Mouse (Mus musculus) lung, postnatal 4 days (tissue): ENCODE measurements around the gene Zfp809.
"Not testable (repeated sequence)": the region's sequence is repeated elsewhere in the genome, so short reads cannot be mapped to it uniquely, and the experiment has no call there.

Source experiments
- DNase-seq, 2 experiments: peaks; one replicate each; pipeline ENCODE4 v3.0.0; 2021

Gene Zfp809

GRCm38 (mm10) chr9:22225581-22226388 lies at the start of gene Zfp809:
Gene Zfp809 (plus strand): TSS chr9:22225714.
- peak; percentile 99 to 100 for DNase-seq

- peak; percentile 51 to 74 for DNase-seq
These were observed 37.4 kb upstream of the Zfp809 start, which contains the start of gene Zfp872 for GRCm38 (mm10) chr9:22188025-22188611. Gene Zfp872 (plus strand): TSS chr9:22188090.

- no peak for DNase-seq
These were observed 29.1 kb upstream of the Zfp809 start for GRCm38 (mm10) chr9:22196412-22196811.

GRCm38 (mm10) chr9:22213785-22214194 lies 11.7 kb upstream of the Zfp809 start:
- peak in 1 of 2 experiments; percentile 26 for DNase-seq

GRCm38 (mm10) chr9:22214549-22214948 lies 11.0 kb upstream of the Zfp809 start:
- DNase-seq = no peak

- DNase-seq = no peak
These were observed 8.8 kb upstream of the Zfp809 start for GRCm38 (mm10) chr9:22216705-22217104.

- peak in 1 of 2 experiments; percentile 59 for DNase-seq
These were observed 7.5 kb upstream of the Zfp809 start for GRCm38 (mm10) chr9:22217858-22218493.

GRCm38 (mm10) chr9:22224066-22224465 lies 1.4 kb upstream of the Zfp809 start:
- no peak for DNase-seq

- peak; percentile 27 to 34 for DNase-seq
These were observed 694 bp upstream of the Zfp809 start for GRCm38 (mm10) chr9:22224536-22225503.

- not testable (repeated sequence) for DNase-seq
These were observed 817 bp downstream of the Zfp809 start for GRCm38 (mm10) chr9:22226389-22226673.

- peak; percentile 52 to 73 for DNase-seq
These were observed 1.3 kb downstream of the Zfp809 start for GRCm38 (mm10) chr9:22226846-22227245.

GRCm38 (mm10) chr9:22229386-22230026 lies 4.0 kb downstream of the Zfp809 start:
- no peak for DNase-seq

- no peak for DNase-seq
These were observed 4.5 kb downstream of the Zfp809 start for GRCm38 (mm10) chr9:22230061-22230460.

- DNase-seq = no peak
These were observed 5.0 kb downstream of the Zfp809 start for GRCm38 (mm10) chr9:22230556-22230955.

GRCm38 (mm10) chr9:22240001-22240400 lies 14.5 kb downstream of the Zfp809 start:
- DNase-seq = no peak

GRCm38 (mm10) chr9:22244242-22244641 lies 18.7 kb downstream of the Zfp809 start:
- DNase-seq = no peak

GRCm38 (mm10) chr9:22256579-22256978 lies 31.1 kb downstream of the Zfp809 start:
- no peak for DNase-seq

GRCm38 (mm10) chr9:22258784-22259183 lies 33.3 kb downstream of the Zfp809 start:
- DNase-seq = no peak

- DNase-seq = peak; percentile 68
These were observed 33.9 kb downstream of the Zfp809 start, which contains the start of gene Zfp599 for GRCm38 (mm10) chr9:22259184-22260091. Gene Zfp599 (minus strand): TSS chr9:22259895.

- DNase-seq = no peak
These were observed 34.5 kb downstream of the Zfp809 start for GRCm38 (mm10) chr9:22260092-22260422.

GRCm38 (mm10) chr9:22261594-22261993 lies 36.1 kb downstream of the Zfp809 start:
- DNase-seq = no peak
